Mouse (Mus musculus) spleen, adult 2 months (tissue): ENCODE results near the gene Gm9970.

Experiments used
- CTCF ChIP-seq: fragments of 200-500 bp; IDR thresholded peaks from 2 replicates; pipeline ENCODE4 v1.5.1; 2011; ENCODE audit warnings: mild to moderate bottlenecking, inconsistent platforms; ENCODE audit not compliant: insufficient read depth, insufficient read length, insufficient replicate concordance; ENCODE audit errors: extremely low read depth
- POLR2A ChIP-seq: fragments of 200-500 bp; IDR thresholded peaks from 2 replicates; pipeline ENCODE4 v1.6.1; 2011; ENCODE audit warnings: low read depth, low read length, inconsistent platforms

DNA sequence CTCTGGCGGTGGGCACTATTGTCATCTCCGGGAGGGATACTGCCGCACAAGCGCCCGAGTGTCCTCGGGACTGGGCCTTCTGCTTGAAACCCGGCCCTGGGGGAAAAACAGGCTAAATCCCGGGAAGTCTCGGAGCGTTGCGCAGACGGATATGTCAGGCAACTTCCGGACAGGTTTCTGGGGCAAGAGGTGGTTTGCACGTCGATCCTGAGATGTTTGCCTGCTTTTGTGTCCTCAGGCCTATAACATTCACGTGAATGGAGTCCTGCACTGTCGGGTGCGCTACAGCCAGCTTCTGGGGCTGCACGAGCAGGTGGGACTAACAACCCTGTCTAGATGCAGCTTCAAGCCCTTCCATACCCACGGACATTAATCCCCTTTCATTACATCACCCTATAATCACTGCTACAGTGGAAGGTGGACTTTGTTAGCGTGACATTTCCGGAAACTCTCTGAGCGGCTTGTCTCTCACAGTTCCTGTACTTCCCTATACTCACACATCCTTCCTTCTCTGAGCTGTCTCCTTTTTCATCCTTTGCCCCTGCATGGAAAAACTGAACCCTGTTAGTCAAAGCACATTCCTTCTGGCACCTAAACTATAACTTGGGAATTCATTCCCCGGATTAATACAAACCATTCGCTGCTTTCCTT lies 47.3 kb downstream of the Gm9970 start:
- TF ChIP-seq POLR2A: no peak
- TF ChIP-seq CTCF: no peak
